Mouse (Mus musculus): ENCODE results near the gene Gstt3. TPM values are rescaled to one million over a fixed set of nuclear protein-coding genes. Genes with fewer than 3 reads are reported as not detected.

Gstt3 gene
- polyA plus RNA-seq, 1 experiment from 2014 or later: 5.1 TPM

- Histone ChIP-seq H3K4me3 (no peak overlapping the region), H3K27me3 (no peaks in the 10 kb centered on the region), H3K9ac (no peak overlapping the region), H3K36me3 (peaks cover 85% of the 10 kb centered on the region), H3K9me3 (replicated peaks) (no peaks in the 10 kb centered on the region), H3K4me2 (replicated peaks) (no peak overlapping the region), H3K4me1 (no peaks in the 10 kb centered on the region), H3K27ac (no peak overlapping the region)
- no peak for ATAC-seq (ENCODE audit: low FRiP score)
- WGBS: 92% methylated on average over 12 of the region's 12 CpGs
Observed at GRCm38 (mm10) chr10:75743369-75743768, 37.8 kb downstream of the Gstt3 start.

- WGBS: 95% methylated on average over 3 of the region's 3 CpGs
- Histone ChIP-seq H3K36me3 (peaks cover 84% of the 10 kb centered on the region), H3K4me3 (no peak overlapping the region), H3K9ac (no peak overlapping the region), H3K9me3 (replicated peaks) (no peaks in the 10 kb centered on the region), H3K4me2 (replicated peaks) (no peak overlapping the region), H3K27me3 (no peaks in the 10 kb centered on the region), H3K4me1 (no peaks in the 10 kb centered on the region), H3K27ac (no peak overlapping the region)
- no peak for ATAC-seq (ENCODE audit: low FRiP score)
Observed at GRCm38 (mm10) chr10:75740866-75741265, 40.3 kb downstream of the Gstt3 start.

- Histone ChIP-seq H3K36me3 (peaks cover 84% of the 10 kb centered on the region), H3K9ac (no peak overlapping the region), H3K4me2 (replicated peaks) (no peak overlapping the region), H3K4me3 (no peak overlapping the region), H3K9me3 (replicated peaks) (no peaks in the 10 kb centered on the region), H3K27me3 (no peaks in the 10 kb centered on the region), H3K4me1 (no peaks in the 10 kb centered on the region), H3K27ac (no peak overlapping the region)
- 92% methylated on average over 7 of the region's 7 CpGs for WGBS
- no peak for ATAC-seq (ENCODE audit: low FRiP score)
Observed at GRCm38 (mm10) chr10:75725449-75725848, 55.8 kb downstream of the Gstt3 start.

Other genes with a start within 250 kb of the Gstt3 start
- gene Lrrc75b, start 221.1 kb downstream of the Gstt3 start, polyA plus RNA-seq (2016; fragmentation: Nextera tagmentation; extraction: Ambion mirVana): 14.6 and 15.4 TPM in 2 replicates
- gene Ggt1, start 219.8 kb downstream of the Gstt3 start, polyA plus RNA-seq (2016; fragmentation: Nextera tagmentation; extraction: Ambion mirVana): 1.1 and 2.0 TPM in 2 replicates
- gene Ggt5, start 192.1 kb downstream of the Gstt3 start, polyA plus RNA-seq (2016; fragmentation: Nextera tagmentation; extraction: Ambion mirVana): 1.1 and 2.1 TPM in 2 replicates
- 2.8 TPM in 2 replicates for gene Susd2, start 137.4 kb downstream of the Gstt3 start, polyA plus RNA-seq (2016; fragmentation: Nextera tagmentation; extraction: Ambion mirVana)
- gene Cabin1, start 17.1 kb downstream of the Gstt3 start, polyA plus RNA-seq (2016; fragmentation: Nextera tagmentation; extraction: Ambion mirVana): 44.1 and 48.7 TPM in 2 replicates
- gene Ddt, start 8.0 kb downstream of the Gstt3 start, polyA plus RNA-seq (2016; fragmentation: Nextera tagmentation; extraction: Ambion mirVana): 86.4 and 90.4 TPM in 2 replicates
- not detected in 2 replicates for gene Gm20441, start 460 bp downstream of the Gstt3 start, polyA plus RNA-seq (2016; fragmentation: Nextera tagmentation; extraction: Ambion mirVana)
- 6.7 and 8.7 TPM in 2 replicates for gene Gstt1, start 17.2 kb upstream of the Gstt3 start, polyA plus RNA-seq (2016; fragmentation: Nextera tagmentation; extraction: Ambion mirVana)
- not detected in 2 replicates for gene Gstt4, start 41.1 kb upstream of the Gstt3 start, polyA plus RNA-seq (2016; fragmentation: Nextera tagmentation; extraction: Ambion mirVana)
- gene Gstt2, start 56.0 kb upstream of the Gstt3 start, polyA plus RNA-seq (2016; fragmentation: Nextera tagmentation; extraction: Ambion mirVana): 7.9 and 8.4 TPM in 2 replicates
- 1,134 and 1,420 TPM in 2 replicates for gene Mif, start 78.8 kb upstream of the Gstt3 start, polyA plus RNA-seq (2016; fragmentation: Nextera tagmentation; extraction: Ambion mirVana)
- gene Derl3, start 112.0 kb upstream of the Gstt3 start, polyA plus RNA-seq (2016; fragmentation: Nextera tagmentation; extraction: Ambion mirVana): 2.7 and 2.9 TPM in 2 replicates
- 296 and 298 TPM in 2 replicates for gene Smarcb1, start 140.2 kb upstream of the Gstt3 start, polyA plus RNA-seq (2016; fragmentation: Nextera tagmentation; extraction: Ambion mirVana)
- gene Chchd10, start 151.7 kb upstream of the Gstt3 start, polyA plus RNA-seq (2016; fragmentation: Nextera tagmentation; extraction: Ambion mirVana): 15.4 and 15.5 TPM in 2 replicates
- gene Mmp11, start 155.1 kb upstream of the Gstt3 start, polyA plus RNA-seq (2016; fragmentation: Nextera tagmentation; extraction: Ambion mirVana): 55.2 and 56.1 TPM in 2 replicates
- 1.5 and 1.7 TPM in 2 replicates for gene Gm867, start 159.3 kb upstream of the Gstt3 start, polyA plus RNA-seq (2016; fragmentation: Nextera tagmentation; extraction: Ambion mirVana)
- gene Vpreb3, start 161.6 kb upstream of the Gstt3 start, polyA plus RNA-seq (2016; fragmentation: Nextera tagmentation; extraction: Ambion mirVana): 0.34 and 0.98 TPM in 2 replicates
- not detected in 2 replicates for gene Gm5134, start 173.1 kb upstream of the Gstt3 start, polyA plus RNA-seq (2016; fragmentation: Nextera tagmentation; extraction: Ambion mirVana)

Measured in hindbrain, embryonic 12.5 days (tissue).